Mouse (Mus musculus): ENCODE results near the gene Vkorc1. TPM values are rescaled to one million over a fixed set of nuclear protein-coding genes. Genes with fewer than 3 reads are reported as not detected.

The Vkorc1 gene
- polyA plus RNA-seq, 1 experiment = 31.8 TPM

DNA sequence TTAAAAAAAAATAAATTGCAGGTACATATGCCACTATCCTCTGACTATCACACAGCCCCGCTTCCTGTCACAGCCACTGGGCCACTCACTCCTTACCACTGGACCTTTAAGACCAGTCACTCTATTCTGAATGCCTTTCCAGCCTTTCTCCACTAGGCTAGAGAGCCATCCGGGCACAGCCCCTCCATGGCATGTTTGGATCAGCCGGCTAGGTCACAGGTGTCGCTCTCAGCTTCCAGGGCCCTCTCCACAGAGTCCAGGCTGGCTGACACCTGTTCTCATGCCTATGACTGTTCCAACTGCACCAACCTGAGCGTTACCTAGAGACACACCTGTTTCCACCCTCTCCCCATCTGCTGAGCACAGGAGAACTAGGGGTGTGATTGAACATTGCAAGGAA, 33.2 kb upstream of the Vkorc1 start:
- Histone ChIP-seq H3K4me3 (ENCODE audit: low read depth, low read length) (peak overlapping the region; percentile 82), H3K27ac (ENCODE audit: insufficient read depth, low read length) (0 out of 2 replicates have a peak overlapping the region, but pooled peaks have one; percentile 5), H3K9me3 (replicated peaks; ENCODE audit: control insufficient read depth, insufficient read depth, low read length, poor library complexity, severe bottlenecking) (no peaks in the 10 kb centered on the region), H3K4me1 (ENCODE audit: control insufficient read depth, insufficient read depth, low read length) (peaks cover 10% of the 10 kb centered on the region), H3K27me3 (ENCODE audit: control insufficient read depth, insufficient read depth, low read length, poor library complexity, severe bottlenecking) (no peaks in the 10 kb centered on the region), H3K9ac (ENCODE audit: low read depth, poor library complexity, severe bottlenecking) (peak overlapping the region; percentile 64; the same call in 1 of the 2 replicates), H3K36me3 (ENCODE audit: control insufficient read depth, insufficient read depth, low read length, poor library complexity, severe bottlenecking) (peaks cover 13% of the 10 kb centered on the region)
- no peak for TF ChIP-seq EP300 (IDR thresholded peaks at IDR 0.05; ENCODE audit: insufficient read depth, low read depth, low read length)
- TF ChIP-seq POLR2A (IDR thresholded peaks at IDR 0.05; ENCODE audit: insufficient read depth, low read length) = no peak
- no peak for TF ChIP-seq CTCF (IDR thresholded peaks at IDR 0.05; ENCODE audit: low read depth, low read length)

DNA sequence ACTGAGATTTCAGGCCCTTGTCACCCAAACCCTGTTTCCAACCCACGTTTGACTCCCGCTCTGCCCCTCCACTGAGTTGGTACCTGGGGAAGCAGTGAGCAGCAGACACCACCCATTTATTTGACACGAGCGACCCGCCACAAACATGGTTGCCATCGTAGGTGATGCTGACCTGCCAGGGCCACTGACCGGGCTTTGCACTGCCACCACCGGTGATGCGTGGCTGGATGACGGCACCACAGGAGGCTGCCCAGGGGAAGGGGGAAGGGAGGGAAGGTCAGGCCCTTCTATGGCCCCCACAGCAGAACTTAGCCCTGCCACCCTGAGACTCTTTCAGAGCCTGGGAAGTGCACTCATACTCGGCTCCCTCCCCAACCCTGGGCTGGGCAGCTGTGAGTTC, 32.3 kb upstream of the Vkorc1 start:
- Histone ChIP-seq H3K27ac (ENCODE audit: insufficient read depth, low read length) (no peak overlapping the region), H3K36me3 (ENCODE audit: control insufficient read depth, insufficient read depth, low read length, poor library complexity, severe bottlenecking) (peaks cover 13% of the 10 kb centered on the region), H3K9ac (ENCODE audit: low read depth, poor library complexity, severe bottlenecking) (no peak overlapping the region), H3K4me1 (ENCODE audit: control insufficient read depth, insufficient read depth, low read length) (peaks cover 10% of the 10 kb centered on the region), H3K4me3 (ENCODE audit: low read depth, low read length) (no peak overlapping the region), H3K27me3 (ENCODE audit: control insufficient read depth, insufficient read depth, low read length, poor library complexity, severe bottlenecking) (no peaks in the 10 kb centered on the region), H3K9me3 (replicated peaks; ENCODE audit: control insufficient read depth, insufficient read depth, low read length, poor library complexity, severe bottlenecking) (no peaks in the 10 kb centered on the region)
- no peak for TF ChIP-seq EP300 (IDR thresholded peaks at IDR 0.05; ENCODE audit: insufficient read depth, low read depth, low read length)
- no peak for TF ChIP-seq CTCF (IDR thresholded peaks at IDR 0.05; ENCODE audit: low read depth, low read length)
- no peak for TF ChIP-seq POLR2A (IDR thresholded peaks at IDR 0.05; ENCODE audit: insufficient read depth, low read length)

DNA sequence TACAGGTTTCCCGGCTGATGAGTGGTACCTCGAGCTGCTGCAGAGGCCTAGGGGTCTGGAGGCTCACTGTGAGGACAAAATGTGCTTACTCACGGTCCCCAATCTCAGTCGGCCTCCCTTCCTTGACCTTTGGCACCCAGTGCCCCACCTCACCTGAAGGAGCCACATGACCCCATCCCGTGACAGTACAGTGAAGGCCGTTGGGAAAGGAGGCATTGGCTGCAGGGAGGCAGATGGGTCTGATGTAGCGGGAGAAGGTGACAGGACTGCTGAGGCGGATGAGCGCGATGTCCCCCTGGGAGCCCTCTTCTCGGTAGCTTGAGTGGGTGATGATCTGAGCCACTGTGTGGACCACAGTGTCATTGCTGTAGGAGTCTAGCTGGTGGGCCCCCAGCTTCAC, 31.4 kb upstream of the Vkorc1 start:
- Histone ChIP-seq H3K27ac (ENCODE audit: insufficient read depth, low read length) (no peak overlapping the region), H3K9me3 (replicated peaks; ENCODE audit: control insufficient read depth, insufficient read depth, low read length, poor library complexity, severe bottlenecking) (no peaks in the 10 kb centered on the region), H3K27me3 (ENCODE audit: control insufficient read depth, insufficient read depth, low read length, poor library complexity, severe bottlenecking) (no peaks in the 10 kb centered on the region), H3K36me3 (ENCODE audit: control insufficient read depth, insufficient read depth, low read length, poor library complexity, severe bottlenecking) (peaks cover 13% of the 10 kb centered on the region), H3K4me1 (ENCODE audit: control insufficient read depth, insufficient read depth, low read length) (peaks cover 8% of the 10 kb centered on the region), H3K9ac (ENCODE audit: low read depth, poor library complexity, severe bottlenecking) (no peak overlapping the region), H3K4me3 (ENCODE audit: low read depth, low read length) (no peak overlapping the region; the same call in 1 of the 2 replicates)
- TF ChIP-seq EP300 (IDR thresholded peaks at IDR 0.05; ENCODE audit: insufficient read depth, low read depth, low read length) (peak; percentile 65; the same call in 1 of the 2 replicates), POLR2A (IDR thresholded peaks at IDR 0.05; ENCODE audit: insufficient read depth, low read length) (no peak)

DNA sequence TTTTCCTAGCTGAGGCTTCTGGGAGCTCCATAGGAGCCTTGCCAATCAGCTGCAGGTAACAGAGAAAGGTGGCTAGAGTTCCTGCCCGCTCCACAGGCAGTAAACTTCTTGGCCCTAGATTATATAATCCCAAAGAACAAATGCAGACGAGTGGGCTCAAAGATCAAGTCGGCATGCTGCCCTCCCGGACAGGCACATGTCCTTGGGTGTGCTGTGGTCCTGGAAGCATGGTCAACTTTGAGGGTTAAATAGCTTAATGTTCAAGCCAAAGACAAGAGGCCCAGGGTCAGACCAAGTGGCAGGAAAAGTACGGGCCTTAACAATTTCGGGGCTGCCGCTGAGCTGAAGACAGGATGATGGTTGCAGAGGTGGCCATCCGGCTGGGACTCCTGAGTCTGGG, 30.6 kb upstream of the Vkorc1 start:
- Histone ChIP-seq H3K27ac (ENCODE audit: insufficient read depth, low read length) (no peak overlapping the region), H3K9ac (ENCODE audit: low read depth, poor library complexity, severe bottlenecking) (no peak overlapping the region), H3K4me3 (ENCODE audit: low read depth, low read length) (no peak overlapping the region), H3K9me3 (replicated peaks; ENCODE audit: control insufficient read depth, insufficient read depth, low read length, poor library complexity, severe bottlenecking) (no peaks in the 10 kb centered on the region), H3K36me3 (ENCODE audit: control insufficient read depth, insufficient read depth, low read length, poor library complexity, severe bottlenecking) (peaks cover 14% of the 10 kb centered on the region), H3K4me1 (ENCODE audit: control insufficient read depth, insufficient read depth, low read length) (peaks cover 8% of the 10 kb centered on the region), H3K27me3 (ENCODE audit: control insufficient read depth, insufficient read depth, low read length, poor library complexity, severe bottlenecking) (no peaks in the 10 kb centered on the region)
- TF ChIP-seq POLR2A (IDR thresholded peaks at IDR 0.05; ENCODE audit: insufficient read depth, low read length) = no peak
- no peak for TF ChIP-seq EP300 (IDR thresholded peaks at IDR 0.05; ENCODE audit: insufficient read depth, low read depth, low read length)
- no peak for TF ChIP-seq CTCF (IDR thresholded peaks at IDR 0.05; ENCODE audit: low read depth, low read length)

DNA sequence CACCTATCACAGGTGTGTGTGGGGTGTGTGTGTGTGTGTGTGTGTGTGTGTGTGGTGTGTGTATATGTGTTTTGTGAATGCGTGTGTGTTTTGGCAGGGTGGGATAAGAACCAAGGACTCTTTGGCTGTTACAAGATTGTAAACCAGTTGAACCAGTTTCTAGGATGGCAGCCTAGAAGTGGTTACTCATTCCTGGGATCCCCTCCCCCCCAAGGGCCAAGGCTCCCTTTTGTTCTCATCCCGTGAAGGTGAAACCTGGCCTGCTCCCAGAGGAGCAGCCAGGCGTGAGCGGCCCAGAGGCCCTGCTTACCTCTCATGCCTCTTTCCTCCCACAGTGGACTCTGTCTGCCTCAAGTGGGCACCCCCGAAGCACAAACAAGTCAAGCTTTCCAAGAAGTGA, 29.8 kb upstream of the Vkorc1 start:
- Histone ChIP-seq H3K27ac (ENCODE audit: insufficient read depth, low read length) (peak overlapping the region; percentile 41), H3K27me3 (ENCODE audit: control insufficient read depth, insufficient read depth, low read length, poor library complexity, severe bottlenecking) (no peaks in the 10 kb centered on the region), H3K4me1 (ENCODE audit: control insufficient read depth, insufficient read depth, low read length) (peaks cover 4% of the 10 kb centered on the region), H3K4me3 (ENCODE audit: low read depth, low read length) (no peak overlapping the region), H3K9me3 (replicated peaks; ENCODE audit: control insufficient read depth, insufficient read depth, low read length, poor library complexity, severe bottlenecking) (no peaks in the 10 kb centered on the region), H3K9ac (ENCODE audit: low read depth, poor library complexity, severe bottlenecking) (no peak overlapping the region), H3K36me3 (ENCODE audit: control insufficient read depth, insufficient read depth, low read length, poor library complexity, severe bottlenecking) (peaks cover 16% of the 10 kb centered on the region)
- TF ChIP-seq POLR2A (IDR thresholded peaks at IDR 0.05; ENCODE audit: insufficient read depth, low read length) (no peak), EP300 (IDR thresholded peaks at IDR 0.05; ENCODE audit: insufficient read depth, low read depth, low read length) (0 out of 2 replicates have a peak, but pooled peaks have one; percentile 59), CTCF (IDR thresholded peaks at IDR 0.05; ENCODE audit: low read depth, low read length) (no peak)

DNA sequence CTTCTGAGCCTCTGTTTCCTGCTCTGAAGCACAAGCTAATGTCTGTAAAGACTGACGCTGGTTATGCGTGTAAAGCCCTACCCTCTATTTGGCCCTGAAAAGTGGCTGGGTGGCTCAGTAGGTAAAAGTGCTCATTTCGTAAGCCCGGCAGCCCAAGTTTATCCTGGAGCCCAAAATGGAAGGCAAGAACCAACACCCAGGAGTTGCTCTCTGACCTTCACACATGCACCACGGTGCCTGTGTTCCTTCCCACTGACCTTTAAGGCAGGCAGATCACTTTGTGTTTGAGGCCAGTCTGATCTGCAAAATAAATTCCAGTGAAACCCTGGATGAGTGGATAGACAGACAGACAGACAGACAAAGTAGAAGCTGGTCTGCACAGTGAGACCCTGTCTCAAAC, 28.3 kb upstream of the Vkorc1 start:
- TF ChIP-seq POLR2A (IDR thresholded peaks at IDR 0.05; ENCODE audit: insufficient read depth, low read length) (no peak), EP300 (IDR thresholded peaks at IDR 0.05; ENCODE audit: insufficient read depth, low read depth, low read length) (no peak), CTCF (IDR thresholded peaks at IDR 0.05; ENCODE audit: low read depth, low read length) (no peak)
- no peak overlapping the region for H3K4me3 ChIP-seq (ENCODE audit: low read depth, low read length)
- H3K4me1 ChIP-seq (ENCODE audit: control insufficient read depth, insufficient read depth, low read length) = peaks cover 4% of the 10 kb centered on the region
- H3K9ac ChIP-seq (ENCODE audit: low read depth, poor library complexity, severe bottlenecking) = no peak overlapping the region
- peaks cover 16% of the 10 kb centered on the region for H3K36me3 ChIP-seq (ENCODE audit: control insufficient read depth, insufficient read depth, low read length, poor library complexity, severe bottlenecking)
- no peaks in the 10 kb centered on the region for H3K9me3 ChIP-seq (replicated peaks; ENCODE audit: control insufficient read depth, insufficient read depth, low read length, poor library complexity, severe bottlenecking)
- H3K27ac ChIP-seq (ENCODE audit: insufficient read depth, low read length) = peak overlapping the region; percentile 28; the same call in 1 of the 2 replicates
- H3K27me3 ChIP-seq (ENCODE audit: control insufficient read depth, insufficient read depth, low read length, poor library complexity, severe bottlenecking) = no peaks in the 10 kb centered on the region
